Mouse (Mus musculus) lung, postnatal 0 days (tissue): Measurements from ENCODE around the gene Trim30b.

Experiments
- CTCF ChIP-seq: IDR thresholded peaks from 2 replicates; pipeline ENCODE4 v1.5.1; 2016; ENCODE audit warnings: antibody characterized with exemption, mild to moderate bottlenecking
- EP300 ChIP-seq: IDR thresholded peaks from 2 replicates; pipeline ENCODE4 v1.6.1; 2016; ENCODE audit warnings: antibody characterized with exemption, mild to moderate bottlenecking, control low read depth

- TF ChIP-seq EP300: peak; percentile 70
- no peak for TF ChIP-seq CTCF
These were observed 16.7 kb downstream of the Trim30b start, which contains the start of gene Trim12c for GRCm38 (mm10) chr7:104352717-104353599.
